Mouse (Mus musculus) layer of hippocampus, adult 2 months (tissue): ENCODE data around the gene Gm47955. TPM values are rescaled to one million over a fixed set of nuclear protein-coding genes. Genes with fewer than 3 reads are reported as not detected.
"Not testable (repeated sequence)": the region's sequence is repeated elsewhere in the genome, so short reads cannot be mapped to it uniquely, and the experiment has no call there.

Source experiments
- DNase-seq, 2 experiments: peaks; one replicate each; pipeline ENCODE4 v3.0.0; 2022; ENCODE audit warnings: low spot score in 2 of 2
- H3K27ac ChIP-seq: fragments of 200-600 bp; 2 replicates; pipeline ENCODE4 v1.8.1; 2022
- H3K4me3 ChIP-seq: fragments of 200-600 bp; 2 replicates; pipeline ENCODE4 v1.8.1; 2022; ENCODE audit warnings: mild to moderate bottlenecking
- CTCF ChIP-seq: fragments of 200-600 bp; conservative IDR thresholded peaks from 2 replicates; pipeline ENCODE4 v1.8.1; 2022; ENCODE audit warnings: antibody characterized with exemption, mild to moderate bottlenecking, moderate library complexity
- long read RNA-seq, 2 experiments: library from polyadenylated mRNA; stranded (forward); transcript quantifications; one replicate each; pipeline ENCODE4 v2.0.0; 2021; ENCODE audit warnings: borderline mapping rate in 2 of 2
- total RNA-seq, 2 experiments: library from RNA; stranded (reverse); gene quantifications; 2 replicates each; pipeline ENCODE4 v1.2.3; 2021

Gm47955 gene
- not detected for total RNA-seq
- long read RNA-seq, experiment 1, result 0 reads
- long read RNA-seq, experiment 2, result 0 reads

- TF ChIP-seq CTCF, result no peak
- DNase-seq, result no peak
- no peak within 1 kb of the TSS for H3K27ac ChIP-seq
- no peak within 1 kb of the TSS for H3K4me3 ChIP-seq
Measured at GRCm38 (mm10) chr1:82959870-82960385, at the start of gene Gm47955. Gene Gm47955 (plus strand): TSS chr1:82960286.

GRCm38 (mm10) chr1:82913025-82913424 lies 47.1 kb upstream of the Gm47955 start, which contains the start of gene A030005L19Rik:
Gene A030005L19Rik (plus strand): TSS chr1:82913325.
- Histone ChIP-seq H3K27ac (no peak within 1 kb of the TSS), H3K4me3 (no peak within 1 kb of the TSS)
- TF ChIP-seq CTCF, result peak; percentile 44
- no peak for DNase-seq

- DNase-seq, H3K27ac ChIP-seq, H3K4me3 ChIP-seq: not testable (repeated sequence)
Measured at GRCm38 (mm10) chr1:82913434-82913833, 46.7 kb upstream of the Gm47955 start.

- H3K4me3 ChIP-seq, result no peak within 1 kb of the TSS
- H3K27ac ChIP-seq, result no peak within 1 kb of the TSS
- no peak for TF ChIP-seq CTCF
- DNase-seq, result no peak
Measured at GRCm38 (mm10) chr1:82924650-82925049, 35.4 kb upstream of the Gm47955 start, which contains the start of gene A030014E15Rik. Gene A030014E15Rik (plus strand): TSS chr1:82924917.

- H3K4me3 ChIP-seq, H3K27ac ChIP-seq, DNase-seq: not testable (repeated sequence)
Measured at GRCm38 (mm10) chr1:82930558-82930957, 29.5 kb upstream of the Gm47955 start.

GRCm38 (mm10) chr1:82931326-82931725 lies 28.8 kb upstream of the Gm47955 start, which contains the start of gene Gm6217:
Gene Gm6217 (minus strand): TSS chr1:82931399.
- DNase-seq, H3K27ac ChIP-seq, H3K4me3 ChIP-seq: not testable (repeated sequence)

- H3K27ac ChIP-seq, result no peak overlapping the region
- no peak for TF ChIP-seq CTCF
- DNase-seq, result no peak
- H3K4me3 ChIP-seq, result no peak overlapping the region
Measured at GRCm38 (mm10) chr1:82938666-82939065, 21.4 kb upstream of the Gm47955 start.

GRCm38 (mm10) chr1:82942505-82942904 lies 17.6 kb upstream of the Gm47955 start:
- H3K4me3 ChIP-seq, H3K27ac ChIP-seq, DNase-seq: not testable (repeated sequence)

- not testable (repeated sequence) for H3K27ac ChIP-seq, DNase-seq, H3K4me3 ChIP-seq
Measured at GRCm38 (mm10) chr1:82943295-82943694, 16.8 kb upstream of the Gm47955 start, which contains the start of gene A030003K21Rik. Gene A030003K21Rik (minus strand): TSS chr1:82943388.

- not testable (repeated sequence) for H3K27ac ChIP-seq, DNase-seq, H3K4me3 ChIP-seq
Measured at GRCm38 (mm10) chr1:82946029-82946428, 14.1 kb upstream of the Gm47955 start.

GRCm38 (mm10) chr1:82948601-82949000 lies 11.5 kb upstream of the Gm47955 start:
- no peak for TF ChIP-seq CTCF
- Histone ChIP-seq H3K27ac (no peak overlapping the region), H3K4me3 (no peak overlapping the region)
- DNase-seq, result no peak

GRCm38 (mm10) chr1:82955913-82956312 lies 4.2 kb upstream of the Gm47955 start, which contains the start of gene Gm7544:
Gene Gm7544 (minus strand): TSS chr1:82956013.
- DNase-seq, H3K4me3 ChIP-seq, H3K27ac ChIP-seq: not testable (repeated sequence)

- no peak overlapping the region for H3K4me3 ChIP-seq
- TF ChIP-seq CTCF, result no peak
- no peak overlapping the region for H3K27ac ChIP-seq
- DNase-seq, result no peak
Measured at GRCm38 (mm10) chr1:82966413-82966812, 6.3 kb downstream of the Gm47955 start.

GRCm38 (mm10) chr1:82972046-82972445 lies 12.0 kb downstream of the Gm47955 start:
- H3K27ac ChIP-seq, result peak overlapping the region; percentile 9; the same call in 1 of the 2 replicates
- no peak for DNase-seq
- TF ChIP-seq CTCF, result no peak
- no peak overlapping the region for H3K4me3 ChIP-seq
